Mouse (Mus musculus) G1E (cell line): ENCODE results near the gene Rgs9. TPM values are rescaled to one million over a fixed set of nuclear protein-coding genes. Genes with fewer than 3 reads are reported as not detected.

Experiments
- ATAC-seq: 2 replicates; pipeline ENCODE4 v1.8.0; 2016; ENCODE audit warnings: mild to moderate bottlenecking; ENCODE audit not compliant: insufficient number of reproducible peaks, poor library complexity, low FRiP score, severe bottlenecking; ENCODE audit errors: extremely low read depth
- DNase-seq: peaks from one replicate; pipeline ENCODE4 v3.0.0; 2012; ENCODE audit warnings: low spot score
- H3K27me3 ChIP-seq: 2 replicates; pipeline ENCODE4 v1.6.1; 2012; ENCODE audit warnings: mild to moderate bottlenecking, low read length, inconsistent platforms; ENCODE audit not compliant: insufficient read depth
- H3K36me3 ChIP-seq: replicated peaks from 2 replicates; pipeline ENCODE3; 2012; ENCODE audit warnings: mild to moderate bottlenecking, inconsistent platforms
- H3K4me1 ChIP-seq: 2 replicates; pipeline ENCODE4 v1.6.1; 2012; ENCODE audit warnings: low read depth, low read length, inconsistent platforms, mixed read lengths; ENCODE audit not compliant: insufficient read depth
- H3K4me3 ChIP-seq: 2 replicates; pipeline ENCODE4 v1.5.1; 2012; ENCODE audit warnings: low read depth, mild to moderate bottlenecking, inconsistent platforms, low read length, moderate library complexity, mixed read lengths
- H3K9me3 ChIP-seq: replicated peaks from 2 replicates; pipeline ENCODE4 v1.6.1; 2012; ENCODE audit warnings: inconsistent platforms
- CTCF ChIP-seq: IDR thresholded peaks from 2 replicates; pipeline ENCODE4 v1.5.1; 2012; ENCODE audit warnings: low read depth, low read length, inconsistent platforms, mixed read lengths
- GATA1 ChIP-seq: IDR thresholded peaks from 2 replicates; pipeline ENCODE4 v1.6.1; 2012; ENCODE audit warnings: borderline replicate concordance, low read length, inconsistent platforms, mixed read lengths
- GATA2 ChIP-seq: IDR thresholded peaks from 2 replicates; pipeline ENCODE4 v1.6.1; 2012; ENCODE audit warnings: low read depth, low read length, inconsistent platforms, borderline replicate concordance
- POLR2AphosphoS5 ChIP-seq: IDR thresholded peaks from 2 replicates; pipeline ENCODE4 v1.6.1; 2012; ENCODE audit warnings: low read depth, low read length, inconsistent platforms; ENCODE audit not compliant: insufficient replicate concordance
- TAL1 ChIP-seq: conservative IDR thresholded peaks from 2 replicates; pipeline ENCODE4 v1.6.1; 2012; ENCODE audit warnings: low read depth, low read length, inconsistent platforms, mixed read lengths
- polyA plus RNA-seq: library from polyadenylated mRNA; stranded (reverse); fragments of >175 nt; gene quantifications from 2 replicates; pipeline ENCODE4 v1.2.3, GENCODE M21; 2012
- total RNA-seq, 2 experiments: library from RNA; stranded (forward) in 1 of 2; stranded (reverse) in 1 of 2; fragments of 200-1000 nt in 1 of 2; fragments of >200 nt in 1 of 2; fragmentation: Nextera tagmentation in 1 of 2; gene quantifications; 2 replicates each; pipeline ENCODE4 v1.2.3; 2014 to 2017

Rgs9 gene
- total and polyA plus RNA-seq, 3 experiments: 0.22 TPM; not detected in 2

- Histone ChIP-seq H3K4me1 (no peaks in the 10 kb centered on the region), H3K9me3 (peaks cover 71% of the 10 kb centered on the region), H3K27me3 (no peaks in the 10 kb centered on the region), H3K36me3 (no peaks in the 10 kb centered on the region), H3K4me3 (no peak overlapping the region)
- no peak for TF ChIP-seq TAL1
- no peak for TF ChIP-seq CTCF
- no peak for TF ChIP-seq GATA1
- TF ChIP-seq GATA2: no peak
- no peak for TF ChIP-seq POLR2AphosphoS5
- ATAC-seq (no peak), DNase-seq (no peak)
Observed at GRCm38 (mm10) chr11:109175376-109175969, 122.5 kb downstream of the Rgs9 start.

Other genes with a start within 250 kb of the Rgs9 start
- not detected in 2 replicates for gene E030025P04Rik, start 153.8 kb downstream of the Rgs9 start, total RNA-seq (2014; fragmentation: Nextera tagmentation)
- not detected in 2 replicates for gene E030025P04Rik, start 153.8 kb downstream of the Rgs9 start, total RNA-seq (2017)
- gene E030025P04Rik, start 153.8 kb downstream of the Rgs9 start, polyA plus RNA-seq: not detected in 2 replicates
- gene Gna13, start 64.7 kb upstream of the Rgs9 start, total RNA-seq (2014; fragmentation: Nextera tagmentation): 93.2 and 98.1 TPM in 2 replicates
- gene Gna13, start 64.7 kb upstream of the Rgs9 start, total RNA-seq (2017): 80.4 and 87.2 TPM in 2 replicates
- 29.6 and 43.3 TPM in 2 replicates for gene Gna13, start 64.7 kb upstream of the Rgs9 start, polyA plus RNA-seq
- 0.63 TPM in 1 of 2 replicates, not detected in the other for gene 9930022D16Rik, start 115.8 kb upstream of the Rgs9 start, total RNA-seq (2014; fragmentation: Nextera tagmentation)
- 0.44 and 0.52 TPM in 2 replicates for gene 9930022D16Rik, start 115.8 kb upstream of the Rgs9 start, total RNA-seq (2017)
- gene 9930022D16Rik, start 115.8 kb upstream of the Rgs9 start, polyA plus RNA-seq: not detected in 2 replicates
- gene Amz2, start 127.8 kb upstream of the Rgs9 start, total RNA-seq (2014; fragmentation: Nextera tagmentation): 106 and 127 TPM in 2 replicates
- 94.9 and 114 TPM in 2 replicates for gene Amz2, start 127.8 kb upstream of the Rgs9 start, total RNA-seq (2017)
- 9.8 and 17.3 TPM in 2 replicates for gene Amz2, start 127.8 kb upstream of the Rgs9 start, polyA plus RNA-seq
- gene Arsg, start 175.2 kb upstream of the Rgs9 start, total RNA-seq (2014; fragmentation: Nextera tagmentation): 6.1 and 8.8 TPM in 2 replicates
- 2.0 and 3.3 TPM in 2 replicates for gene Arsg, start 175.2 kb upstream of the Rgs9 start, total RNA-seq (2017)
- 0.58 and 1.0 TPM in 2 replicates for gene Arsg, start 175.2 kb upstream of the Rgs9 start, polyA plus RNA-seq
- 95.0 and 101 TPM in 2 replicates for gene Slc16a6, start 175.5 kb upstream of the Rgs9 start, total RNA-seq (2014; fragmentation: Nextera tagmentation)
- gene Slc16a6, start 175.5 kb upstream of the Rgs9 start, total RNA-seq (2017): 18.9 and 20.4 TPM in 2 replicates
- 32.4 and 37.1 TPM in 2 replicates for gene Slc16a6, start 175.5 kb upstream of the Rgs9 start, polyA plus RNA-seq